Mouse (Mus musculus) ES-Bruce4 (cell line): ENCODE results near the gene Gm10228. TPM values are rescaled to one million over a fixed set of nuclear protein-coding genes. Genes with fewer than 3 reads are reported as not detected.

Source experiments
- H3K27ac ChIP-seq: 2 replicates; pipeline ENCODE4 v1.5.1; 2012; ENCODE audit warnings: low read length, inconsistent platforms; ENCODE audit not compliant: insufficient read depth
- H3K27me3 ChIP-seq: 2 replicates; pipeline ENCODE4 v1.6.1; 2012; ENCODE audit warnings: mild to moderate bottlenecking, low read length, inconsistent platforms; ENCODE audit not compliant: control insufficient read depth, poor library complexity, insufficient read depth, severe bottlenecking
- H3K36me3 ChIP-seq: 2 replicates; pipeline ENCODE4 v1.6.1; 2012; ENCODE audit warnings: inconsistent platforms, mild to moderate bottlenecking, low read length, moderate library complexity; ENCODE audit not compliant: control insufficient read depth, poor library complexity, insufficient read depth, severe bottlenecking
- H3K4me1 ChIP-seq: one replicate; pipeline ENCODE4 v1.8.1; 2011; ENCODE audit warnings: low read length; ENCODE audit not compliant: control insufficient read depth, insufficient read depth
- H3K4me3 ChIP-seq: 2 replicates; pipeline ENCODE4 v1.5.1; 2011; ENCODE audit warnings: low read depth, mild to moderate bottlenecking, low read length
- H3K9ac ChIP-seq: 2 replicates; pipeline ENCODE4 v1.6.1; 2012; ENCODE audit warnings: low read depth, mild to moderate bottlenecking, inconsistent platforms; ENCODE audit not compliant: poor library complexity, severe bottlenecking
- H3K9me3 ChIP-seq: replicated peaks from 2 replicates; pipeline ENCODE4 v1.6.1; 2012; ENCODE audit warnings: mild to moderate bottlenecking, low read length, inconsistent platforms; ENCODE audit not compliant: control insufficient read depth, poor library complexity, insufficient read depth, severe bottlenecking
- CTCF ChIP-seq: IDR thresholded peaks from one replicate; pipeline ENCODE4 v1.8.1; 2011; ENCODE audit warnings: low read depth, low read length
- EP300 ChIP-seq: IDR thresholded peaks from 2 replicates; pipeline ENCODE4 v1.6.1; 2011; ENCODE audit warnings: low read depth, low read length; ENCODE audit not compliant: insufficient read depth
- POLR2A ChIP-seq: IDR thresholded peaks from one replicate; pipeline ENCODE4 v1.8.1; 2011; ENCODE audit warnings: low read length; ENCODE audit not compliant: insufficient read depth
- polyA plus RNA-seq: library from polyadenylated mRNA; stranded (reverse); fragments of >200 nt; gene quantifications from 2 replicates; pipeline ENCODE4 v1.2.4, GENCODE M21; 2011; ENCODE audit warnings: low read depth; ENCODE audit not compliant: missing spikeins, insufficient read depth, insufficient read length

Gm10228 gene
- polyA plus RNA-seq, 1 experiment, result not detected

GRCm38 (mm10) chr16:89010659-89011058 is 30.6 kb downstream of the Gm10228 start, which contains the start of gene Krtap22-2:
Gene Krtap22-2 (minus strand): TSS chr16:89010759.
- no peaks in the 10 kb centered on the region for H3K4me1 ChIP-seq
- H3K36me3 ChIP-seq, result no peaks in the 10 kb centered on the region
- H3K27me3 ChIP-seq, result no peaks in the 10 kb centered on the region
- no peak within 1 kb of the TSS for H3K27ac ChIP-seq
- H3K9ac ChIP-seq, result no peak within 1 kb of the TSS
- no peak within 1 kb of the TSS for H3K4me3 ChIP-seq
- no peaks in the 10 kb centered on the region for H3K9me3 ChIP-seq
- TF ChIP-seq POLR2A (no peak), CTCF (no peak), EP300 (no peak)

Other genes with a start within 250 kb of the Gm10228 start
- not detected in 2 replicates for gene Gm20741, start 229.3 kb downstream of the Gm10228 start, polyA plus RNA-seq
- gene Krtap15, start 221.3 kb downstream of the Gm10228 start, polyA plus RNA-seq, result not detected in 2 replicates
- not detected in 2 replicates for gene Krtap14, start 215.3 kb downstream of the Gm10228 start, polyA plus RNA-seq
- not detected in 2 replicates for gene Krtap19-1, start 172.1 kb downstream of the Gm10228 start, polyA plus RNA-seq
- gene Krtap19-2, start 167.2 kb downstream of the Gm10228 start, polyA plus RNA-seq, result not detected in 2 replicates
- gene Krtap19-3, start 163.4 kb downstream of the Gm10228 start, polyA plus RNA-seq, result not detected in 2 replicates
- gene Krtap19-4, start 156.4 kb downstream of the Gm10228 start, polyA plus RNA-seq, result not detected in 2 replicates
- not detected in 2 replicates for gene Krtap19-5, start 145.0 kb downstream of the Gm10228 start, polyA plus RNA-seq
- gene Krtap19-9b, start 109.2 kb downstream of the Gm10228 start, polyA plus RNA-seq, result not detected in 2 replicates
- gene Krtap16-3, start 78.6 kb downstream of the Gm10228 start, polyA plus RNA-seq, result not detected in 2 replicates
- not detected in 2 replicates for gene Krtap22-2, start 30.7 kb downstream of the Gm10228 start, polyA plus RNA-seq
- gene Gm10229, start 26.2 kb downstream of the Gm10228 start, polyA plus RNA-seq, result not detected in 2 replicates
- not detected in 2 replicates for gene Krtap6-1, start 9.8 kb downstream of the Gm10228 start, polyA plus RNA-seq
- not detected in 2 replicates for gene Krtap6-5, start 6.4 kb upstream of the Gm10228 start, polyA plus RNA-seq
- gene 1110025L11Rik, start 22.5 kb upstream of the Gm10228 start, polyA plus RNA-seq, result not detected in 2 replicates
- not detected in 2 replicates for gene Krtap6-3, start 42.5 kb upstream of the Gm10228 start, polyA plus RNA-seq
- not detected in 2 replicates for gene Gm6358, start 99.4 kb upstream of the Gm10228 start, polyA plus RNA-seq
- not detected in 2 replicates for gene Gm10061, start 109.6 kb upstream of the Gm10228 start, polyA plus RNA-seq
- gene Gm9789, start 116.5 kb upstream of the Gm10228 start, polyA plus RNA-seq, result not detected in 2 replicates
- not detected in 2 replicates for gene Gm7735, start 128.0 kb upstream of the Gm10228 start, polyA plus RNA-seq
- not detected in 2 replicates for gene 1110057P08Rik, start 133.3 kb upstream of the Gm10228 start, polyA plus RNA-seq
- gene Krtap20-2, start 164.4 kb upstream of the Gm10228 start, polyA plus RNA-seq, result not detected in 2 replicates